Mouse (Mus musculus): Measurements from ENCODE around the gene Itgb7.

GRCm38 (mm10) chr15:102248131-102248811, 16.5 kb upstream of the Itgb7 start:
- TF ChIP-seq CTCF (IDR thresholded peaks at IDR 0.05; ENCODE audit: low read depth, low read length): no peak
- TF ChIP-seq POLR2A (IDR thresholded peaks at IDR 0.05; ENCODE audit: extremely low read depth, insufficient read depth, low read length): no peak
